Mouse (Mus musculus) skeletal muscle tissue, postnatal 0 days (tissue): ENCODE data around the gene Wdr47. TPM values are rescaled to one million over a fixed set of nuclear protein-coding genes. Genes with fewer than 3 reads are reported as not detected.

ENCODE experiments used
- microRNA-seq, 2 experiments: library from miRNA; unstranded; fragments of <30 nt; microRNA quantifications; one replicate each; pipeline ENCODE4; 2016
- polyA plus RNA-seq: library from polyadenylated mRNA; unstranded; fragments of >200 nt; fragmentation: Nextera tagmentation; extraction: Ambion mirVana; gene quantifications from 2 replicates; pipeline ENCODE4 v1.2.1, GENCODE M21; 2015

Gene Wdr47
- 3.6 and 4.3 TPM in 2 replicates for polyA plus RNA-seq

GRCm38 (mm10) chr3:108590786-108591529 is at the start of gene Wdr47:
TSS of gene Wdr47 (plus strand) at chr3:108591279.

GRCm38 (mm10) chr3:108562133-108562730 is 28.8 kb upstream of the Wdr47 start, which contains the start of gene Tmem167b:
TSS of gene Tmem167b (minus strand) at chr3:108562466.

GRCm38 (mm10) chr3:108571443-108572294 is 19.4 kb upstream of the Wdr47 start, which contains the start of gene Taf13:
TSS of gene Taf13 (plus strand) at chr3:108571698.

GRCm38 (mm10) chr3:108653710-108654379 is 62.8 kb downstream of the Wdr47 start, which contains the start of gene Clcc1:
TSS of gene Clcc1 (plus strand) at chr3:108653913.

Small RNA genes within 50 kb of the gene (microRNA-seq; reads per million reads assigned to microRNA genes)
- 0 reads per million in 2 experiments for gene Gm22860

Other genes starting within 250 kb of the Wdr47 start
- gene Mybphl, start 226.4 kb upstream of the Wdr47 start, polyA plus RNA-seq: 0.29 and 0.33 TPM in 2 replicates
- 6.3 and 6.4 TPM in 2 replicates for gene Psrc1, start 207.4 kb upstream of the Wdr47 start, polyA plus RNA-seq
- 0.76 and 1.8 TPM in 2 replicates for gene Celsr2, start 175.7 kb upstream of the Wdr47 start, polyA plus RNA-seq
- 68.8 and 83.1 TPM in 2 replicates for gene Sars, start 146.1 kb upstream of the Wdr47 start, polyA plus RNA-seq
- gene 1700013F07Rik, start 57.1 kb upstream of the Wdr47 start, polyA plus RNA-seq: not detected in 2 replicates
- gene 5330417C22Rik, start 54.7 kb upstream of the Wdr47 start, polyA plus RNA-seq: 0.03 and 0.04 TPM in 2 replicates
- 21.0 and 24.8 TPM in 2 replicates for gene Tmem167b, start 28.8 kb upstream of the Wdr47 start, polyA plus RNA-seq
- 26.6 and 33.4 TPM in 2 replicates for gene Taf13, start 19.6 kb upstream of the Wdr47 start, polyA plus RNA-seq
- gene Clcc1, start 62.6 kb downstream of the Wdr47 start, polyA plus RNA-seq: 42.2 and 47.0 TPM in 2 replicates
- gene Gpsm2, start 131.0 kb downstream of the Wdr47 start, polyA plus RNA-seq: 36.4 and 38.4 TPM in 2 replicates
- gene Aknad1, start 148.4 kb downstream of the Wdr47 start, polyA plus RNA-seq: 0.73 and 0.81 TPM in 2 replicates
- 33.5 and 37.0 TPM in 2 replicates for gene Stxbp3, start 249.2 kb downstream of the Wdr47 start, polyA plus RNA-seq